In genomic region chr5:34957015-34957414, GRCm38 (mm10) we compare ENCODE assay signal across 9 mouse cellular contexts. TPM values are rescaled to one million over a fixed set of nuclear protein-coding genes. Genes with fewer than 3 reads are reported as not detected.
DNase-seq lines count a peak whose midpoint lies in the region; ATAC-seq and TF ChIP-seq lines count a peak whose summit lies in the region.
"Had no signal": no experiment of that assay in that cellular context is flagged by ENCODE, and none has a peak within 500 bp of the region (broad histone marks: within the 10 kb centered on the region; RNA-seq: fewer than 3 reads in every experiment).

No protein-coding gene starts in this region.

- no peaks in the 10 kb centered on the region for H3K27me3 ChIP-seq in heart, postnatal 0 days (ENCODE audit: control insufficient read depth, insufficient read depth, low read length)
- no peaks in the 10 kb centered on the region for H3K27me3 ChIP-seq in hindbrain, embryonic 13.5 days

- H3K9ac ChIP-seq in heart, postnatal 0 days (replicated peaks; ENCODE audit: low read depth, low read length): no peak overlapping the region
- no peak overlapping the region for H3K9ac ChIP-seq in hindbrain, embryonic 13.5 days

- no peak overlapping the region for H3K4me2 ChIP-seq in heart, postnatal 0 days (ENCODE audit: low read depth, low read length)
- 0 out of 2 replicates have a peak overlapping the region, but pooled peaks have one; percentile 1 for H3K4me2 ChIP-seq in hindbrain, embryonic 13.5 days

- peak; percentile 51 for DNase-seq in adrenal gland, postnatal 10 days
- no peak for DNase-seq in adrenal gland, adult 8-10 months
- no peak for DNase-seq in heart, postnatal 0 days (ENCODE audit: low spot score)
- no peak for DNase-seq in heart, adult 18-20 months
- peak; percentile 58 to 77 for DNase-seq in lung, postnatal 4 days
- no peak for DNase-seq in urinary bladder, adult 18-20 months (ENCODE audit: low spot score in 2 of 2)
- no peak for DNase-seq in embryo, embryonic 10.5 days (ENCODE audit: low spot score)

- no peak for TF ChIP-seq EP300 in heart, postnatal 0 days (IDR thresholded peaks at IDR 0.05; ENCODE audit: low read depth)

- peaks cover 62% of the 10 kb centered on the region for H3K4me1 ChIP-seq in heart, postnatal 0 days (ENCODE audit: control insufficient read depth, insufficient read depth)
- peaks cover 74% of the 10 kb centered on the region for H3K4me1 ChIP-seq in hindbrain, embryonic 13.5 days (replicated peaks)

- 0 out of 2 replicates have a peak, but pooled peaks have one; percentile 31 for ATAC-seq in heart, postnatal 0 days (ENCODE audit: insufficient read depth, low read depth)
- peak; percentile 62; the same call in 1 of the 2 replicates for ATAC-seq in hindbrain, embryonic 13.5 days (ENCODE audit: low FRiP score)

- TF ChIP-seq CTCF in heart, postnatal 0 days (IDR thresholded peaks at IDR 0.05; ENCODE audit: low read depth): no peak

- WGBS in heart, postnatal 0 days: 47% methylated on average over 2 of the region's 2 CpGs
- WGBS in hindbrain, embryonic 13.5 days: 65% methylated on average over 2 of the region's 2 CpGs

- no peaks in the 10 kb centered on the region for H3K36me3 ChIP-seq in heart, postnatal 0 days (replicated peaks; ENCODE audit: control insufficient read depth, insufficient read depth, low read length)
- H3K36me3 ChIP-seq in hindbrain, embryonic 13.5 days: 0 out of 2 replicates have a peak, but pooled peaks cover 8% of the 10 kb centered on the region

- H3K9me3 ChIP-seq in heart, postnatal 0 days (replicated peaks; ENCODE audit: control insufficient read depth, low read length): no peaks in the 10 kb centered on the region
- H3K9me3 ChIP-seq in hindbrain, embryonic 13.5 days: no peaks in the 10 kb centered on the region

- H3K27ac ChIP-seq in heart, postnatal 0 days (ENCODE audit: low read depth): peak overlapping the region; percentile 58; the same call in 1 of the 2 replicates
- peak overlapping the region; percentile 64 for H3K27ac ChIP-seq in hindbrain, embryonic 13.5 days

- no peak overlapping the region for H3K4me3 ChIP-seq in heart, postnatal 0 days (ENCODE audit: low read depth, low read length)
- no peak overlapping the region for H3K4me3 ChIP-seq in hindbrain, embryonic 13.5 days
- H3K4me3 ChIP-seq: erythroblast, embryonic 14.5 days had no signal

RNA-seq across cellular contexts. Expression of gene Rgs12, which starts 7.8 kb away (rescaled TPM):
- total RNA-seq in adrenal gland, postnatal 10 days (2021): 10 to 100 TPM; 27.9 to 42.1 TPM
- total RNA-seq in adrenal gland, adult 8-10 months (2022): 10 to 100 TPM; 20.0 to 27.2 (median 23.1) TPM
- total RNA-seq in heart, postnatal 0 days (2014; rRNA removed; ENCODE audit: low replicate concordance): 51.1 and 77.3 TPM in 2 replicates
- 27.7 and 29.2 TPM in 2 replicates for polyA plus RNA-seq in heart, postnatal 0 days (2015; fragmentation: Nextera tagmentation; extraction: Ambion mirVana)
- 10 to 100 TPM; 18.9 to 20.4 TPM for total RNA-seq in heart, adult 18-20 months (2021)
- 54.9 and 59.1 TPM in 2 replicates for polyA plus RNA-seq in hindbrain, embryonic 13.5 days (2015; fragmentation: Nextera tagmentation; extraction: Ambion mirVana)

RNA-seq across cellular contexts. Expression of gene Msantd1, which starts 49.2 kb away (rescaled TPM):
- total RNA-seq in adrenal gland, postnatal 10 days (2021): 1 to 10 TPM; 1.1 TPM
- 1 to 10 TPM; 1.1 to 2.8 (median 2.3) TPM for total RNA-seq in adrenal gland, adult 8-10 months (2022)
- total RNA-seq in heart, postnatal 0 days (2014; rRNA removed; ENCODE audit: low replicate concordance): not detected in 2 replicates
- 0.23 and 0.26 TPM in 2 replicates for polyA plus RNA-seq in heart, postnatal 0 days (2015; fragmentation: Nextera tagmentation; extraction: Ambion mirVana)
- total RNA-seq in heart, adult 18-20 months (2021): under 1 TPM; 0.27 to 0.62 TPM
- 2.5 and 2.6 TPM in 2 replicates for polyA plus RNA-seq in hindbrain, embryonic 13.5 days (2015; fragmentation: Nextera tagmentation; extraction: Ambion mirVana)

Comparison
In these comparisons a context has a peak if more than half of its experiments do, and no peak if none do; other contexts are left out.
1. DNase-seq: peak in adrenal gland, postnatal 10 days (single experiment) and lung, postnatal 4 days (2 of 2); none in adrenal gland, adult 8-10 months (single experiment), heart, postnatal 0 days (single experiment), heart, adult 18-20 months (0 of 2), urinary bladder, adult 18-20 months (0 of 2) and embryo, embryonic 10.5 days (single experiment).